Comparison of ENCODE assay signal across 16 mouse cellular contexts in the genomic region with DNA sequence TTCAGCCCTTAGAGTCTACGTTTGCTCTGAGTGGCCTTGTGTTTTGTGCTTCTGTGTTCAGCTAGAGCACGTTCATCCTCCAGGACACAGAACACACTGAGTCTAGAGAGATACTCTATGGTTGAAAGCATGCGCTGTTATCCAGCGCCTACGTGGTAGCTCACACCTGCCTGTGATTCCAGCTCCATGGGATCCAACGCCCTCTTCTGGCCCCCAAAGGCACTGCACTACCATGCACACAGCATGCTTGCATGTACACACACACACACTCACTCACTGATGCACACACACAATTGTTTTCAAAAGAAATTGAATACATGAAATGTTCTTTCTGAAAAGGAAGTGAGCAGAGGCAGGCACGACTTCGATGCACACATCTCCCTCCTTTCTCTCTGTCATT.
A peak's percentile ranks its signal among the peaks of the same experiment; 100 is the strongest.
DNase-seq lines count a peak whose midpoint lies in the region; ATAC-seq and TF ChIP-seq lines count a peak whose summit lies in the region.
"Had no signal": no experiment of that assay in that cellular context is flagged by ENCODE, and none has a peak within 500 bp of the region (broad histone marks: within the 10 kb centered on the region; RNA-seq: fewer than 3 reads in every experiment).

No protein-coding gene starts in this region.

- H3K4me2 ChIP-seq in intestine, postnatal 0 days (replicated peaks; ENCODE audit: low read depth): no peak overlapping the region
- no peak overlapping the region for H3K4me2 ChIP-seq in intestine, embryonic 16.5 days (ENCODE audit: low read depth, low read length)
- no peak overlapping the region for H3K4me2 ChIP-seq in midbrain, postnatal 0 days (ENCODE audit: low read depth, low read length, poor library complexity, severe bottlenecking)
- H3K4me2 ChIP-seq: forebrain, embryonic 13.5 days; limb, embryonic 13.5 days; midbrain, embryonic 15.5 days had no signal

- TF ChIP-seq POLR2A in brain, embryonic 14.5 days (IDR thresholded peaks at IDR 0.05; ENCODE audit: borderline replicate concordance, extremely low read depth, insufficient read depth, insufficient read length, poor library complexity, severe bottlenecking): no peak

- H3K27me3 ChIP-seq in intestine, postnatal 0 days (replicated peaks; ENCODE audit: control insufficient read depth, insufficient read depth, low read length): no peaks in the 10 kb centered on the region
- no peaks in the 10 kb centered on the region for H3K27me3 ChIP-seq in intestine, embryonic 16.5 days (replicated peaks; ENCODE audit: control insufficient read depth, insufficient read depth, low read length)
- no peaks in the 10 kb centered on the region for H3K27me3 ChIP-seq in midbrain, postnatal 0 days (ENCODE audit: insufficient read depth, low read length)
- no peaks in the 10 kb centered on the region for H3K27me3 ChIP-seq in midbrain, embryonic 10.5 days (ENCODE audit: low read depth, poor library complexity, severe bottlenecking)
- 0 out of 2 replicates have a peak, but pooled peaks cover 2% of the 10 kb centered on the region for H3K27me3 ChIP-seq in E14TG2a.4 (ENCODE audit: insufficient read depth, low read length)
- H3K27me3 ChIP-seq: forebrain, embryonic 13.5 days; limb, embryonic 13.5 days; midbrain, embryonic 15.5 days had no signal

- peak; percentile 42; the same call in 1 of the 2 replicates for TF ChIP-seq CTCF in intestine, postnatal 0 days (IDR thresholded peaks at IDR 0.05; ENCODE audit: low read depth)
- peak; percentile 47 for TF ChIP-seq CTCF in midbrain, postnatal 0 days (IDR thresholded peaks at IDR 0.05)
- TF ChIP-seq CTCF in E14TG2a.4 (conservative IDR thresholded peaks at IDR 0.05; ENCODE audit: low read length): peak; percentile 77
- peak; percentile 34; the same call in 1 of the 2 replicates for TF ChIP-seq CTCF in brain, embryonic 14.5 days (IDR thresholded peaks at IDR 0.05; ENCODE audit: borderline replicate concordance, extremely low read depth, insufficient read depth, insufficient read length)

- 82% methylated on average over 8 of the region's 8 CpGs for WGBS in intestine, postnatal 0 days
- WGBS in intestine, embryonic 16.5 days: 86% methylated on average over 8 of the region's 8 CpGs
- WGBS in midbrain, postnatal 0 days: 87% methylated on average over 8 of the region's 8 CpGs
- WGBS in midbrain, embryonic 10.5 days: 85% methylated on average over 8 of the region's 8 CpGs

- no peak overlapping the region for H3K27ac ChIP-seq in intestine, postnatal 0 days (ENCODE audit: low read depth, low read length)
- no peak overlapping the region for H3K27ac ChIP-seq in intestine, embryonic 16.5 days (ENCODE audit: low read length)
- H3K27ac ChIP-seq in midbrain, postnatal 0 days (ENCODE audit: low read depth, low read length): no peak overlapping the region
- H3K27ac ChIP-seq in midbrain, embryonic 10.5 days (replicated peaks): no peak overlapping the region
- H3K27ac ChIP-seq: forebrain, embryonic 13.5 days; gastrocnemius, adult 2 months; limb, embryonic 13.5 days; midbrain, embryonic 15.5 days had no signal

- H3K9ac ChIP-seq in intestine, postnatal 0 days (ENCODE audit: low read depth, low read length): no peak overlapping the region
- no peak overlapping the region for H3K9ac ChIP-seq in intestine, embryonic 16.5 days (ENCODE audit: low read depth, low read length)
- no peak overlapping the region for H3K9ac ChIP-seq in midbrain, postnatal 0 days (replicated peaks; ENCODE audit: low read length, poor library complexity, severe bottlenecking)
- H3K9ac ChIP-seq: forebrain, embryonic 13.5 days; limb, embryonic 13.5 days; midbrain, embryonic 15.5 days had no signal

- H3K4me1 ChIP-seq in intestine, postnatal 0 days (replicated peaks; ENCODE audit: control insufficient read depth, insufficient read depth, low read length): no peaks in the 10 kb centered on the region
- H3K4me1 ChIP-seq in intestine, embryonic 16.5 days (ENCODE audit: control insufficient read depth, insufficient read depth, low read length): no peaks in the 10 kb centered on the region
- no peaks in the 10 kb centered on the region for H3K4me1 ChIP-seq in midbrain, postnatal 0 days (ENCODE audit: insufficient read depth, low read length)
- peaks cover 10% of the 10 kb centered on the region for H3K4me1 ChIP-seq in midbrain, embryonic 10.5 days
- no peaks in the 10 kb centered on the region; the same call in 1 of the 2 replicates for H3K4me1 ChIP-seq in E14TG2a.4 (replicated peaks; ENCODE audit: low read depth, low read length)
- H3K4me1 ChIP-seq: forebrain, embryonic 13.5 days; limb, embryonic 13.5 days; midbrain, embryonic 15.5 days had no signal

- no peaks in the 10 kb centered on the region for H3K36me3 ChIP-seq in intestine, postnatal 0 days (ENCODE audit: control insufficient read depth, insufficient read depth)
- H3K36me3 ChIP-seq in intestine, embryonic 16.5 days (ENCODE audit: control insufficient read depth, insufficient read depth, low read length): no peaks in the 10 kb centered on the region
- H3K36me3 ChIP-seq in midbrain, postnatal 0 days (ENCODE audit: insufficient read depth, low read length): no peaks in the 10 kb centered on the region
- H3K36me3 ChIP-seq in midbrain, embryonic 10.5 days: no peaks in the 10 kb centered on the region
- H3K36me3 ChIP-seq in E14TG2a.4 (ENCODE audit: insufficient read depth, low read length): no peaks in the 10 kb centered on the region
- H3K36me3 ChIP-seq: limb, embryonic 13.5 days; midbrain, embryonic 15.5 days had no signal

- H3K4me3 ChIP-seq in intestine, postnatal 0 days (ENCODE audit: low read depth, low read length): no peak overlapping the region
- H3K4me3 ChIP-seq in intestine, embryonic 16.5 days (ENCODE audit: low read length): no peak overlapping the region
- H3K4me3 ChIP-seq in midbrain, postnatal 0 days (ENCODE audit: low read depth, low read length): no peak overlapping the region
- H3K4me3 ChIP-seq in midbrain, embryonic 10.5 days: no peak overlapping the region
- H3K4me3 ChIP-seq in E14TG2a.4 (replicated peaks; ENCODE audit: low read length): no peak overlapping the region
- H3K4me3 ChIP-seq: forebrain, embryonic 13.5 days; gastrocnemius, adult 2 months; limb, embryonic 13.5 days; midbrain, embryonic 15.5 days had no signal

- no peak for ATAC-seq in intestine, postnatal 0 days
- ATAC-seq in intestine, embryonic 16.5 days: no peak
- ATAC-seq in midbrain, postnatal 0 days (ENCODE audit: low FRiP score): no peak
- ATAC-seq: forebrain, embryonic 13.5 days; midbrain, embryonic 15.5 days had no signal

- no peak for DNase-seq in midbrain, postnatal 0 days (ENCODE audit: low spot score)
- no peak for DNase-seq in midbrain, embryonic 10.5 days (ENCODE audit: low spot score)
- DNase-seq in brain, embryonic 14.5 days (ENCODE audit: low read depth): no peak
- DNase-seq in gastrocnemius, adult 18-20 months (ENCODE audit: low spot score): no peak
- DNase-seq in T-cell, adult 2 months (ENCODE audit: low spot score): no peak
- DNase-seq: cerebellum, adult 11 months; gastrocnemius, adult 2 months; heart, adult 18-20 months; kidney, postnatal 25 days; layer of hippocampus, postnatal 36 days had no signal

- no peaks in the 10 kb centered on the region for H3K9me3 ChIP-seq in intestine, postnatal 0 days (ENCODE audit: control insufficient read depth)
- H3K9me3 ChIP-seq in intestine, embryonic 16.5 days (ENCODE audit: control insufficient read depth, low read length): no peaks in the 10 kb centered on the region
- H3K9me3 ChIP-seq in midbrain, postnatal 0 days (ENCODE audit: low read length): no peaks in the 10 kb centered on the region
- H3K9me3 ChIP-seq in midbrain, embryonic 10.5 days (replicated peaks): no peaks in the 10 kb centered on the region
- no peaks in the 10 kb centered on the region for H3K9me3 ChIP-seq in E14TG2a.4 (ENCODE audit: low read length)
- H3K9me3 ChIP-seq: forebrain, embryonic 13.5 days; limb, embryonic 13.5 days; midbrain, embryonic 15.5 days had no signal
